Mouse (Mus musculus) T-helper 17 cell (primary cell): Measurements from ENCODE around the gene Ttc23.

Source experiments
- in situ Hi-C, 2 experiments: fragments of 300-600 bp; cut with MboI, MseI; formaldehyde crosslinking; loops; 1 replicate in 1 of 2; 2 replicates in 1 of 2; pipeline ENCODE4 v1.15.1; 2025; ENCODE audit warnings: high pct_unique_total_duplicates in 2 of 2

Ttc23 gene

DNA sequence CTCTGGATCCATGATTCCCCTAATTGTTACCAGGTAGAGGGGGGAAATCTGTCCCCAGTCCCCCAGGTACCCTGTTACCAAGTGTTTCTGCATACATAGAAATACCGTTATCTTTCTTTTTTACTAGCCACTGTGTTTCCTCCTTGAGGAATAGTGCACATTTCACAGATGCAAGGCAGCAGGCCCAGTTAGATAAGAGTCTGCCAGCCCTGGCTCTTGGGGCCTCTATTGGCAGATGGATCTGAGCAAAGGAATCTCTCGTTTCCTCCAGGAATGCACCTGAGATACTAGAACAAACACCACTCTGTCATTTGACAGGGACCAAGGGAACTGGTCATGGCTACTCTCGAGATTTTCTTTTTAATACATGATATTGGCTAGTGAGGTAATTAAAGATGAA, 44.9 kb downstream of the Ttc23 start:
- in situ Hi-C loops, result no loop called here

DNA sequence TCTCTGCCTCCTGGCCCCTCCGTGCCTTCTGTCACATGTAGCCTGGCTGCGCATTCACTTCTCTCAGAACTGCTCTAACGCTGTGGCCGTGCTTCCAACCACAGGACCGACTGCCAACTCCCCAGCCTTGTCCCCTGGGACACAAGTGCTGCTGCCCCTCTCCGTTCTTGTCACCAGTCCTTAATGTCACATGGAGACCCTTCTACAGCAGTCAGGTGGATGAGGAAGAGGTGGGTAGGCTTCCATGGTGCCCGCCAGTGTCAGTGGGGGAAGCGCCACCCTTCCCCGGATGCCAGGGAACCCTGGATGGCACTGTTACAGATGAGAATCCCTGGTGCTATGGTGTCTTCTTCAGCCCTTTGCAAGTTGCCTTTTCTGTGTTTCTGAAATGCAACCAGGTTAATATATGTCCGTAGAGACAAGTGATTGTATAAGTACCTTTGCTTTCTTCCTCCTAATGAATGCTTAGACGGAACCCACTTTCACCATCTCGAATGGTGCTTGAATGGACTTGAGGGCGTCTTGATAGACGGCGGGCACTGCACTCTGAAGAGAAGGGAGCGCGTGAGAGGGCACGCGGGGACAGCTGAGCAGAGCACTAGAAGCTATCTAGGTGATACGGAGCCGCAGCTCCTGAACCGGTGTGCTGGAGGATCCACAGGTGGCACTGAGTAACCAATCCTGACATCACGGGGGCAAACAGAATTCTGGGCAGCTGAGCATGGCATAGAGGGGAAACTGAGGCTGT, 45.8 kb downstream of the Ttc23 start:
- in situ Hi-C loops, result no loop called here

DNA sequence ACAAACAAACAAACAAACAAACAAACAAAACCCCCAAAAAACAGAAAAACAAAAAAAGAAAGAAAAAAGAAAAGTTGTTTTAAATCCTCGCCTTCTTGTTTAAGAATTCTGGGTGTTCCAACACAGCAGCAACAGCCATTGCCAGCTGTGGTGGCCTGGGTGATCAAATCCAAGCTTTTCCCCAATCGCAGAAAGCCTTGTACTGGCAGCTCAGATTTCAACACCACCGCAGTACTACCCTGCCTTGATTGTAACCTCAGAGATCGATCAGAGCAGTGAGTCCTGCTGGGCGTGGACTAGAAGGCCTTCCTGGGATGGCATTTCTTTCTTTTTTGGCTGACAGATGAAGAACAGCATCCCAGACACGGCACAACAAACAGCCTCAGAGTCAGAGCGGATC, 48.7 kb downstream of the Ttc23 start:
- in situ Hi-C loops, result no loop called here

DNA sequence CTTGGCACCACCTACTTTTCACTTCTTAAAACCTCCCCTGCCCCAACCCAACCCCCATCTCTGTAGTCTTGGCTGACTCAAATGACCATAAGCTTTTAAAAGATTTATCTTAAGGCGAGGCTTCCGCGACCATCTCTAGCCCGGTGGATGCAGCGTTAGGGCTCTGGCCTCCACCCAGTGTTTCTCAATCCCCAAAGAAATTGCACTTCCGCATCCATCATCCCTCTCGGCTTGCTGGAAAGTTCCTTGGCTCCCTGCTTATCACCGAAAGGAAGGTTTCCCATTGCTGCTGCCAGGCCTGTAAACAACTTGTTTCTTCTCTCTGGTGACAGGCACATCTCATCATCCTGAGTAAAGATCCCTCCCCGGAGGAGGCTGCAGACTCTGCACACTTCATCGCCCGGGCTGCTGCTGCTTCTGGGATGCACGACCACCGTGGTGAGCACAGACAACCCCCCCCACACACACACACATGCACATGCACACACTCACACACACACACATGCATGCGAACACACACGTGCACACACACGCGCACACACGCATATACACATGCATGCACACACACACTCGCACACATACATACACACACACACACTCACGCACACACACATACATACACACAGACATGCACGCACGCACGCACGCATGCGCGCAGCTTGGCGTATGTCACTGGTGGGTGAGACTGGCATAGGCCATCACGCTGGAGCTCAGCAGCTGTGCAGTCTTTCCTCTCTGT, 50.9 kb downstream of the Ttc23 start:
- in situ Hi-C loops, result no loop called here

DNA sequence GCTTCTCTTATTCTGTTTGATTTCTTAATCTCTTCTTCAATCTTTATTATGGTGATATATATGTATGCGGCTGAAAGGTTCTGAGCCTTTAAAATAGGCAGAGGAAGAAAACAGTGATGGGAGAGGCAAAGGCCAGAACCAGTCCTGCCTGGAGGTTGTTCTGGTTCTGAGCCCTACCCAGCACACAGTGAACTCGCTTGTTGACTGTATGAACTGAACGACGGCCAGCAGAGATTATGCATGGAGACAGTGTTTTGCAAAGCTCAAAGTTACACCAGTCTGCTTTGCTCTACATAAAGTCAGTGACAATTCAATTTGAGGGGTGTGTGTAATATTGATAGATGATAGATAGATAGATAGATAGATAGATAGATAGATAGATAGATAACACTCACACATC, 52.1 kb downstream of the Ttc23 start:
- in situ Hi-C loops, result no loop called here

DNA sequence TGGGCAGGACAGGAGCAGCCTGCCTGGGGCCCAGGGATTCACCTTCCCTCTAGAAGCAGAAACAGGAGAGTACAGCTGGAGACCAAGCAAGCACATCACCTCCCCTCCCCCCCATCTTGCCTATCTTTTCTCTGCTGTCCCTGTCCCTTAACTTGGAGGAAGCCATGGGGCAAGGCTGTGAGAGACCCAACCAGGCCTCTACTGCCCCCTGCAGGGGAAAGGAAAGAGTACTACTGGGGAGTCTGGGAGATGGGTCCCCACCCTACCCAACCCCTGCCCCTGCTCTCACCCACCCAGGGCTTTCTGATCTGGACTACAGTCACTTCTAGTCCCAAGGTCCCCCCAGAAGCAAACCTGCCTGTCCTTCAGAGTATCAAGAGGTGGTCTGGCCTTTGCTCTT, 53.6 kb downstream of the Ttc23 start:
- in situ Hi-C loops, result no loop called here

DNA sequence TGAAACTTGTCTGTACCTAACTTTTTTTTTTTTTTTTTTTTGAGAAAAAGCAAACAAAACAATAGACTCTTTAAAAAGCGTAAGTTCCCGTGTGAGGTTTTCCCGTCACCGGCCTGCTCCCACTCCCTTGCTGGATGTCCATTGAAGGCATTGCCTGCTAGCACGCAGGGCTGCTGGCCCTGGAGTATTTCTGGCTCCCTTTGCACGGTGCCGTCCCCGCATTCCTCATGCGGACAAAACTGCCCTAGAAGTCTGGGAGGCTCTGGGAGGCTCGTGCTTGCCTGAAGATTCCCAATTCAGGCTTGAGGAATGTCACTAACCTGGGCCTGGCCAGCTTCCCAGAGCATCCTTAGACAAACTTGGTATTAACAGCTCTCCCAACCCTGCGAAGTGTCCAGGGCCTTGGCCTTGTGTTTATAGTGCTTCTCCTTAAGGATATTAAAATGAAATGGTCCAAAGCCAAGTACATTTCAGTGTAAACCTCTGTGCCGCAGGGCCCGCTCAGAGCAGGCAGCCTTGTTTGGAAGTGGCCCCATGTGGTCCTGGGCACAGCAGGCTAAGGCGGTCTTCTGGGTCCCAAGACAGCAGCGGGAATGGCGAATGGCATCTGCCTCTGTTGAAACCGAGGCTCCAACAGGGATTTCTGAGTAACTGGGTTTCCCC, 54.2 kb downstream of the Ttc23 start:
- in situ Hi-C loops, result no loop called here

DNA sequence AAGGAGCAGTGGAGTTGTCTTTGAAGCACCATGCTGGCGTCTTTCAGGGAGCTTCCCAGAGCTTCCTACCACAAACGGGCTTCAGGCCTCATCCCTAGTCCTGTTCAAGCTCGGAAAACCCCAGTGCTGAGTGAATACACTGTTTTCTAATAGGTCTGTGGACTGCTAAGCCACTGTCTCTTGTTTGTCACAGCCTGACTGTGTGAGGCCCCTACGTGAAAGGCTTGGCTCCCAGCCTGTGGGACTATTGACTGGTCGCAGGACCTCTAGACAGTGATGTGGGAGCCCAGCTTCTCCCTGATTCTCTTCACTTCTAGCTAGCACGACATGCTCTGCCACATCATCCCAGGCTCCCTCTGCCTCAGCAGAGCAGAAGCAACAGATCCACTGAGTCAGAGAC, 61.0 kb downstream of the Ttc23 start:
- in situ Hi-C loops, result no loop called here

DNA sequence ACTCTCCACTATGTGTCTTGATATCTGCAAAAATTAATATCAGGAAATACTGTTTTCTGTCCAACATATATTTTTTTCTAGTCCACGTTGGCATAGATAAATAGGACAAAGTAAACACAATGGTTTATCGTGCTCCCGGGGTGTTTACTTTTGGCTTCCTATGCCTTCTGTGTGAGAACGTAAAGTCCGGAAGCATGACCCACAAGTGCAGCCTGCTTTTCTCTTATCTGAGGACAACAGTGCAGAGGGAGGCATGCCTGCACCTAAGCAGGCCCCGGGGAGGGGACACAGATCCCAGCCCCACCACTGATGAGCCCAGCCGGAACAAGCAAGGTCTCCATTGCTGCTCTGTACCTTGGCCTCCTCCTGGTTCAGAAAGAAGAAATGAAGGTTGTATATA, 63.0 kb downstream of the Ttc23 start:
- in situ Hi-C loops, result loop anchor here in 1 of 2 experiments (10.0 kb wide), 1 partner anchor 755 kb away; no protein-coding TSS in a partner anchor

DNA sequence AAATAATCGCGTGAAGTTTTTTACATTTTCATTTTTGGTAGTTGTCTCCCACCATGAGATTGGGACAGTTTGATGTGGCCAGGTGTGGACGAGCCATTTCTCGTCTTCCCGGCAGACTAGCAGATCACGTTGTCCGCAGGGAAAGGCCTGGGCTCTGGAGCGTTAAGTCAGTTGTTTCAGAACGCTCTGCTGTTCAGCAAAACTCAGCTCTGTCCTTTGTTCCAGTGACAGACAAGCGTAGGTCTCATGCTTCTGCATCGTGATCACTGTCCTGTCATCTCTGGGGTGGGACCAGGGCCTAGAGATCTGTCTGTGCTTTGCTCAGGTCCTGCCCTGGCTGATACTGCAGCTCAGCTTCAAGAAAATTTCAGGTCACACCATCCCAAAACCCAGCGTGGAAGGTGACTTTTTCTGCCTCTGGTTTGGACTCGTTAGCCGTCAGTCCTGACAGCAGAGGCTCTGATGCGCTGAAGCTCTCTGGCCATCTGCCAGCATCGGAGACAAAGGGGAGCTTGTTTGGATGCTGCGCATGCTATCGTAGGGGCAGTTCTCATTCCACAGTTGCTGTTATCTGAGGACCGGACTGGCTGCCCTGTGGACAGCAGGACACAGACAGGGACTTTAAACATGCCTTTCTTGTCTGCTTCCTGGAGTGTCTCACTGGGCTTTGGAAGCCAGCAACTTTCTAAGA, 66.8 kb downstream of the Ttc23 start:
- in situ Hi-C loops, result loop anchor here in 1 of 2 experiments (10.0 kb wide), 1 partner anchor 759 kb away; no protein-coding TSS in a partner anchor

DNA sequence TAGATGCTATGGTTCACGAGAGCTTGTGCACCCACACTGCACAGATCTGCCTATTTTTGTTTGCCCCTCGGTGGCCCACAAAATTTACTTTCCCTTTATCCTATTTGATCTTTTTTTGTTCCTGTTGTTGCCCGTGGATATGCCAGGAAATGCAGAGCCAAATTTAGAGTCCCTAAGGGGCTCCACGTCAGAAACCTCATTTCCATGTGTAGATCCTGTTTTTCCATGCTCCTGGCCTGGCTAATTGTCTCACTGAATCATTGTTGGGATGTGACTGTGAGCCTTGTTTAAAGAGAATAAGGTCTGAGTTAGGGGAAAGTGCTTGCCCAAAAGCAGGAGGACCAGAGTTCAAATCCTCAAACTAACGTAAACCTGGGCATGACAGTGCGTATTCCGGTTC, 68.0 kb downstream of the Ttc23 start:
- in situ Hi-C loops, result loop anchor here in 1 of 2 experiments (10.0 kb wide), 1 partner anchor 760 kb away; no protein-coding TSS in a partner anchor

DNA sequence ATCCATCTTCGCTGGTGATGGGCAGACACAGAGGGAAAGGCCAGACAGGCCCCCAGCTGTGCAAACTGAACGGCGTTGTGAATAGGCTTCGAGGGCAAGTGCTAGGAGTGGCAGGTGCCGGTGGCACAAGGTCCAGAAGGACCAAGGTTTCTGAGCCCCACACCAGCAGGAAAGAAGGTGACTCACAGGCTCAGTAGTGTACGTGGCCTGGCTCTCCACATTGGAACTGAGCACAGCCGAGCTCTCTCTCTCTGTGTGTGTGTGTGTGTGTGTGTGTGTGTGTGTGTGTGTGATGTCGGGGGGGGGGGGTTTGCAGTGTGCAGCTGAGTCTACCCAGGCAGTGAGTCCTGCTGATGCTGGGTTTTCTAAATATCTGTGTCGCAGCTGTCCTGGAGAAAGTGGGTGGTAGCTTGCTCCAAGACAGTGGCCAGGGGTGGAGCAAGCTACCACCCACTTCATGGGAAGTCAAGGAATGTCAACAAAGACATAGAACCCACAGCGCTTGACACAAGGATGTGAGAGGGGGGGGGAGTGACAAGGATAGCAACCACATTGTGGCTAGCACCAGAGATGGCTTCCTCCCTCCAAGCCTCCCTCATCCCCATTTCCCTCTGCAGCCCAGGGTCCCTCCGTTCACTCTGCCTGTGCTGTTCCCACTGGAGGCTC, 69.1 kb downstream of the Ttc23 start:
- in situ Hi-C loops, result loop anchor here in 1 of 2 experiments (10.0 kb wide), 1 partner anchor 762 kb away; no protein-coding TSS in a partner anchor

DNA sequence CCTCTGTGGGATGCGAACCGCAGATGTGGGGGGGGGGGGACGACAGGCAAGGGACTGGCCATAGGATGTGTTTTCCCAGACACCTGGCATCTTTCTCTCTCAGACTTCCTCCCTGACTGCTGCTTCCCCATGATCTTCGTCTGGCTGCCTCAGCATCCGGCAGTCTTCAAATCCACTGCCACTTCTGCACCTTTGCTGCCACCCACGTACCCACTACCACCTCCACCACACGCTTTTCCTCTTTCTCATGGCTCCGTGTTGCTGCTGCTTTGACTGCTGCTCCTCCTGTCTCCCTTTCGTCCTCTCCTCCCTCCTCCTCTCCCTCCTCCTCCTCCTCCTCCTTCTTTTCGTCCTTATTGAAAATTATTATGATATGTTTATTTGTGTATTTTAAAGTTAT, 69.7 kb downstream of the Ttc23 start:
- in situ Hi-C loops, result loop anchor here in 1 of 2 experiments (10.0 kb wide), 1 partner anchor 762 kb away; no protein-coding TSS in a partner anchor

DNA sequence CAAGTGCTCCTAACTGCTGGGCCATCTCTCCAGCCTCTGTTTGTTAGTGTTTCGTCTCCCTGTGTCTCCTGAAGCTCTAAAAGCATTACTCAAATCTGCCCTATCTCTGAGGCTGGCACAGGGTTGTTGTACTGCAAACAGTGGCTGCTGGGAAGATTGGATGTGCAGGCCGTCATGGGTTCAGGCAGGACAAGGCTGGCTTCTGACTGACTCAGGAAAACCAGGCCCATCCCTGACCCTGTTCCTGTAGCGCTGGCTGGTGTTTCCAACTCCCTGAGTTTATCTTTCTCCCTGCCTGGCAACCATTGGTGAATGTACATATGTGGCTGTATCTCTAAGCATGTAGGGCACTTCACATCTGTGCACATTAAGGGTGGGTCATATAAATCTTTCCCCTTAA, 70.3 kb downstream of the Ttc23 start:
- in situ Hi-C loops, result loop anchor here in 1 of 2 experiments (10.0 kb wide), 1 partner anchor 763 kb away; no protein-coding TSS in a partner anchor

DNA sequence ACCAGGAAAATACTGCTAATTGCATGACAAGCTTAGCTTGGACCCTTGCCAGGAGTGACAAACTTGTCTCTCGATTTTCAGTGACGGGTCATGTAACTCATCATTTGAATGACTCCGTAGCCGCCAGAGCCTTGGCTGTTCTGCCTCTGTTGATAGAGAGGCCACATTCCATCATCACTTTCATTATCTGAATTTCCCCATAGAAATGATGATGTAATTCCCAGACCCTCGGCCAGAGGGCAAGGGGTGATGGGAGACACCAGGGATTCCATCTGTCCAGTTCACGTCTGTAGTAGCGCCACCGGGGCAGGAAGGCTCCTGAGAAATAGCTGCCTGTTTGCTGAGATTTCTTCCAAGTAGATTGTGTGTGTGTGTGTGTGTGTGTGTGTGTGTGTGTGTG, 71.6 kb downstream of the Ttc23 start:
- in situ Hi-C loops, result loop anchor here in 1 of 2 experiments (10.0 kb wide), 1 partner anchor 764 kb away; no protein-coding TSS in a partner anchor

DNA sequence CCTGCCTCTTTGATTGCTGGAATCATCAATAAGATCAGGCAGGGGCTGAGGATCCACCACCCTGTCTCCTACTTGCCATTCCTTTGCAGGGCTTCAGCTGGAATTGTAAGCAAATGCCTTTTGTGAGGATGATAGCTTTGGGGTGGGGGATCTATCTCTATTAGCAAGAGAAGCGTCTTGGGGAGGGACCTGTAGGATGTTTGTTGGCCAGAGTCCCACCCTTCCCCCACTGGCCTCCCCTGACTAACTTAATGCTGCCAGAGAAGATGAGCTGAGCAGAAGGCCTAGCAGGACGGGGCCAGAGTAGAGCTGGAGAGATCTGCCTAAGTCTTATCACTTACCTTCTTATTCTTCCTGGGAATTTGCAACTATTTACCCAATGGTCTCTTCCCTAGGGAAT, 75.0 kb downstream of the Ttc23 start:
- in situ Hi-C loops, result no loop called here

DNA sequence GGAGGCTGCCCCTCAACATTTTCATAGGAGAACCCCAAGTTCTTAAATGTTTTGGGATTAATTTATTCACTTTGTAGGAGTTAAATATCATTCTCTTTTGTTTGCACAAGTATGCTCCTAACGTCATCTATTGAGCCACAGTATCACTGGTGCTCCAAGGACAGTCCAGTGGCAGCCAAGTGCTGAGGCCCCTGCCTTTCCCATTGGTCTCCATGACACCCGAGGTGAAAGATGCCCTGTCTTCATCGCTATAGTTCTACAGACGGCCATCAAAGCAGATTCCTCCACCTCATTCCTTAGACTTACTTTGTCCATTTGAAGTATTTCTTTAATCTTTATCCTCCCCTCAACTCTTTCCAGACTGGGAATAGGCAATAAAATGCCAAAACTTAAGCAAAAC, 77.3 kb downstream of the Ttc23 start:
- in situ Hi-C loops, result no loop called here

DNA sequence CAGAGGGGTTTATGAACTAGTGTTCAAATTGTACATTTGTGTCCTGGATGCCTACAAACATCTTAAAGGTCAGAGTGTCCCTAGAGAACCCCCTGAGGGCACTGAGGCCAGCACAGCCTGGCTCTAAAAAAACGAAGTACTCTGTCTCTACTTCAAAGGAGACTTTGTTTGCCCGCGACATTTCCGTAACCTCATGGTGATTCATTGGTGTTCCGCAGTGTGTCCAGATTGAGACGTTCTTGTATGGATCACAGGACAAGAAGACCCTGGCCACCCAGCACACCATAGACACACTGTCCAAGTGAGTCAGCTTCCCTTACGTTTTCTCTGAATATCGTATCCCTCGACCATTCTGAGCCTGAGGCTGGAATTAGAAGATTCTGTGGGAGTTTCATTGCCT, 77.8 kb downstream of the Ttc23 start:
- in situ Hi-C loops, result no loop called here

DNA sequence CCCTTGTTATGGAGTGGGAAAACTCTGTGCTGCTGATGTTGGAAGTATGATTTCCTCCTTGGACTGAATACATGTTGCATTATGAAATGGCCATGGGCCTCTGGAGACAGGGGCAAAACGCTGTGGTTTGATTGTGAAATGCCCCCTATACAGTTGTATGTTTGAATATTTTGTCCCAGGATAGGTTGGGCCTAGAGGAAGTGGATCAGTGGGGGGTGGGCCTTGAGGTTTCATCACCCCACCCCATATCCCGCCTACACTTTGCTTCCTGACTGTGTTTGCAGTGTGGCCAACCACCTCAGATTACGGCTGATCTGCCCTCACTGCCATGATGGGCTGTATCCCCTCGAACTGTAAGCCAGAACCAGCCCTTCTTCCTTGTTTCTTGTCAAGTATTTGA, 81.0 kb downstream of the Ttc23 start:
- in situ Hi-C loops, result no loop called here

DNA sequence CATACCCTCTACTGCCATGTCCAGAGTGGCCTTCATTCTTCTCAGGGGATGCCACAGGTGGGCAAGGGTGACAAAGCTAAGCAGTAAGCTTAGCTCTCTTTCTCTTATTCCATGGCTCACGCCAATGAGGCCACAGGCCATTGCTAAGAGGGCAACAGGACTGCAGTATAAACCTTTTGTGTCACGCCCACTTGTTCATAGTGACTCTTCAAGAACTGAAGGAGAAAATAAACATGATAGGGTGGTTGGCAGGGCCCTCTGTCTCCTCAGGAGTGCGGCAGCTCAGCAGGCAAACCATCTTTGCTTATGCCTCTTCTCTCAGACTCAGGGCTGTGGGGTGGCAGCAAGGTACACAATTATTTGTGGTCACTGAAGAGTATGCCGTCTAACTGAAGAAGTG, 81.6 kb downstream of the Ttc23 start:
- in situ Hi-C loops, result no loop called here
